Mouse (Mus musculus) testis, postnatal 10 days (tissue): ENCODE data around the gene Ano6.

Experiments used
- DNase-seq: peaks from one replicate; pipeline ENCODE4 v3.0.0; 2021; ENCODE audit warnings: low spot score

The Ano6 gene

GRCm38 (mm10) chr15:95827465-95827971, 36.9 kb downstream of the Ano6 start:
- DNase-seq, result no peak

DNA sequence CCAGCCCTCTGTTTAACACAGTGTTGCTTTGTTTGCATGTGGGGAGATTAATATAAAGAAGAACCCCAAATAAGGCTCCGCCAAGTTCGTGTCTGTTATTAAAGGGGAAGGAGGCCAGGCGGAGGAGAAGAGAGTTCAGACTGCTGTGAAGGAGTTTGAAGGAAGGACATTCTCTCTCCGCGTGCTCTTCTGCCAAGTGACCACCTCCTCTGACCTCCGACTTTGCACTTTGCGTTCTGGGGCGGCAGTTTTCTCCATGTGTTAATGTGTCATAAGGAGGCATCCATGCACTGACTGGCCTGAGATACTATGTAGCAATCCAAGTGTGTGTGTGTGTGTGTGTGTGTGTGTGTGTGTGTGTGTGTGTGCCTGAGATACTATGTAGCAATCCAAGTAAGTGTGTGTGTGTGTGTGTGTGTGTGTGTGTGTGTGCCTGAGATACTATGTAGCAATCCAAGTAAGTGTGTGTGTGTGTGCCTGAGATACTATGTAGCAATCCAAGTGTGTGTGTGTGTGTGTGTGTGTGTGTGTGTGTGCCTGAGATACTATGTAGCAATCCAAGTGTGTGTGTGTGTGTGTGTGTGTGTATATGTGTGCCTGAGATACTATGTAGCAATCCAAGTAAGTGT, 37.5 kb downstream of the Ano6 start:
- DNase-seq, result peak; percentile 55

GRCm38 (mm10) chr15:95828647-95829254, 38.1 kb downstream of the Ano6 start:
- DNase-seq, result no peak

DNA sequence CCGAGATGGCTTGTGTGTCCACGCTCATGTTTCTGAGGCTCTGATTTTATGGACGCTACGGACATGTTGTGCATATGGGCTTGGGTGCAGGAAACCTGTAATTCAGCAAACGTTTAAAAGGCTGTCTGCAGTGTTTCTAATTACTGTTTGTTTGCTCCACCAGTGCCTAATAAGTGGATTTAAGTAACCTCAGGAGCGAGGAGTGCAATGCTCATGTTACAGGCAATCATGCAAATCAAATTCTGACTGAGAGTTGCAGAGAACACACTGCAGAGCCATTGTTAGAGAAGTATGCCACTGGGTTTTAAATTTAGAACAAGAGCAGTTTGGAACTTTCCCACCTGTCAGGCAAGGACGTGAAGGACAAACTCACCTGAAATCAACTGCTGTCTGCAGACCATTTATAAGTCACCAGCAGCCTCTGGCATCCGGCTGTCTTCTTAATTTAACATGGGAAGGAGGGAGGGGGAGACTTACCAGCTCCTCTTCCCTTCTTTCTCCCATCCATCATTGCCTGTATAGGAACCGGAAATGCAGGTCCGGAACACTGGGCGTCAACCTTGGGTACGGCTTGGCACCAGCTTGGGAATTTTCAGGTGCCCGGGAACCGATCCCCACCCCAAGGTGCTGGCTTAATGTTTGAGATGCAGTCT, 39.0 kb downstream of the Ano6 start:
- DNase-seq, result no peak

GRCm38 (mm10) chr15:95830206-95830560, 39.5 kb downstream of the Ano6 start:
- DNase-seq, result no peak

DNA sequence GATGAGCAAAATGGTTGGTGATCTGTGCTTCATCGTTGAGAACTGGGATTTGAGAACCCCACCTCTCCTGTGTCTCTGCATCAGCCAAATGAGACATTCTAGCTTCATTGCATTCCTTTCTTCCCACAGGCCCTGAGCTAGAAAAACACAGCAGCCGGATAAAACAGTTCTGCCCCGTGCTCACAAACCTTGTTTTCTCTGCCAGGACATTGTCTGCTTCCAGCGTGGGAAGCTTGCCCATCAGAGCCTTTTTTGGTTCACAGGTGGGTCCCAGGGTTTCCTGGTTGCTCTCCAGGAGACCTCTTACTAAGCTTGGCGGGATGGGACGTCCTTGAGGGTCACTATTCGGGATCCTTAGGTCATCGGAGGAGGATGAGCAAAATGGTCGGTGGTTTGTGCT, 42.6 kb downstream of the Ano6 start:
- DNase-seq, result no peak

DNA sequence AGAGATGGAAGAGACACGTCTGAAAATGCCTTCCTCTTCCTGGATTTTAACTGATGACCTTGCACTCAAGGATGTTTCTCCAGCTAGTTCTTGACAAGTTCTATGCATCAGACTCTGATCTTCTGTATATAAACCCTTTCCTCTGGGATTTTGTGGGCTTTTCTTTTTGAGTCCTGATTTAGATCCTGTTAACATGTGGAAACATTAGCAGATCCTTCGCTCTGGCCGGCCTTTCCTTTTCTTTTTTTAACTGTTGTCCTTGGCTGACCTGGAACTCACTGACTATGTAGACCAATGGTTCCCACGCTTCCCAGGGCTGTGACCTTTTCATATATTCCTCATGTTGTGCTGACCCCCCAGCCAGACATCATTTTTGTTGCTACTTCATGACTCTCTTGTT, 45.4 kb downstream of the Ano6 start:
- DNase-seq, result no peak

GRCm38 (mm10) chr15:95836646-95837434, 46.2 kb downstream of the Ano6 start:
- DNase-seq, result no peak

DNA sequence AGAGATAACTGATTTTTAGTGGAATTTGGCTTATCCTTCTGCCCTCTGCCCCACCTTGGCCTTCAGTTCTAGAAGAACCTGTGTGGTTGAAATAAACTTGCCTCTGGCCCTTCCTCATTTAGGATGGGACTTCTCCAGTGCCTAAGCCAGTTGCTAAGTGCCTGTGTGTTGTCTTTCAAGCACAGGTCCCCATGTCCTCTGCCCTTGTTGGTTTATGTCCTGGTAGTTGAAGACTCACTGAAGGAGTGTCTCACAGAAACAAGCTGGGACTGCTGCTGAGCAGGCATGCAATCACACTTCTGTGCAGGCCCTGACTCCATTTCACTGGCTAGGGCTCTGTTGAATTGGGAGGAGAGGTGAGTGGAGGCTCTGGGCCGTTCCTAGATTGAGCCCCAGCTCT, 46.9 kb downstream of the Ano6 start:
- no peak for DNase-seq

DNA sequence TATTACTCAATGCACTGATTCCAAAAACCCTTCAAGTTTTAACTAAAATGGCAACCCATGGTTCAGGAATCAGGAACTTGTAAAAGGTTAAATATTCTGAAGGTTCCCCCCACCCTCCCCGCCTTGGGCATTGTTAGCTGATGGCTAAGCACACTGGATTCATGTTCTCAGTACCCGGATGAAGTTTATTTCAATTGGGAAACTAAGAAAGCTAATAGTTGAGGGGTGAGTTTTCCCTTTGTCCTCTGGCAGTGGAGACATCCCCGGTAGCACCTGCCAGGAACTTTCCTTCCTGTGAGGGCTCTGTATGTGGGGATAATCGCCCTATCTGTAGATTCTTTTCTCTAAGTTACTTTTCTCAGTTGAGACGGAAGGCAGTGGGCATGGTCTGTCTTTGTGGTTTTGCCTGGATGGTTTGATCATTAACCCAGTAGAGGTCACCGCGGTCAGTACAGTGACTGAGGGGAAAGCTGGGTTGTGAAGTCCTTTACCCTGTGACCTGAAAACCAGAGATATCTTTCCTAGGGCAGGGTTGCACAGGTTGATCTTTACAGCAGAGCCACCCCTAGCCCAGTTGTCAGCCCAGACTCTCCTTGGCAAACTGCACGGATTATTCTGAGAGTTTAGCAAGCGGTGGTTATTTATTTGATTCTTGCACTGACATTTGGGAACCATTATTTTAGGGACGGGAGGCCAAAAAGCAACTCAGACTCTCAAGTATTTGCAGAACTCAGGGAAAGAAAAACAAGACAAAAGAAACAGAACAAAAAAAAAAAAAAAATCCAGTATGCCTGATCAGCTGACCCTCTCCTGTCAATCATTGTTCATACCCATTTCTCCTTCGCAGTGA, 47.8 kb downstream of the Ano6 start:
- DNase-seq, result no peak

- no peak for DNase-seq
These were observed 49.1 kb downstream of the Ano6 start for GRCm38 (mm10) chr15:95839789-95840188.

DNA sequence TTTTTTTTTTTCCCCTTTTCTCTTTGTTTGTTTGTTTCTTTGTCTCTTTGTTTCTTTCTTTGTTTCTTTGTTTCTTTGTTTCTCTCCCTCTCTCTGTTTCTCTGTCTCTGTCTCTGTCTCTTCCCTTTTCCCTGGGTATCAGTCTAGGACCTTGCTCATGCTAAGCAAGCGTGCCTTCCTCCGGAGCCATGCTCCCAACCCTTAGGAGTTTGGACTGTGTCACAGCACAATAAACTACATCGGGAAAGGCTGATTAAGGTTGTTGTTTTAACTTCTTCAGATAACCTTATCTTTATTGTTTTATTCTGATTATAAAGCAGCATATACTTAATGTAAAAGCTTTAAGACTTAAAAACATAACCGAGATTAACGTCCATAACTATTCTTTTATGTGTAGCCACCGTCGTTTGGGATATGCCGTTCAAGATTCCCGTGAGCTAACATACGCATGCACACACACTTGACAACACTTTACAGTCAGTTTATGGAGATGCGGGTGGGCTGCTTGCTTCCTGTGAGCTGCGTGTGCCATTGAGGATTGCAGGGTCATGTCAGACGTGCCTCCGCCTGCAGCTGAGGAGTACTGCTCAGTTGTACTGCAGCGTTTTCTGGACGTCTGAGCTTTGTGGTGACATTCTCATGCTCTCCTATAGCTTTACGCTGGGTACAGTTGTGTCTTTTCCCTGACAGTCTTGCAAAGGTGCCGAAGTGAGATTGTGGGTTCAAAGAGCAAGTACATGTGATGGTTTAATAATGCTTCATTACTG, 52.7 kb downstream of the Ano6 start:
- DNase-seq, result no peak

- no peak for DNase-seq
These were observed 53.8 kb downstream of the Ano6 start for GRCm38 (mm10) chr15:95844412-95844811.

- no peak for DNase-seq
These were observed 55.5 kb downstream of the Ano6 start for GRCm38 (mm10) chr15:95846102-95846501.

DNA sequence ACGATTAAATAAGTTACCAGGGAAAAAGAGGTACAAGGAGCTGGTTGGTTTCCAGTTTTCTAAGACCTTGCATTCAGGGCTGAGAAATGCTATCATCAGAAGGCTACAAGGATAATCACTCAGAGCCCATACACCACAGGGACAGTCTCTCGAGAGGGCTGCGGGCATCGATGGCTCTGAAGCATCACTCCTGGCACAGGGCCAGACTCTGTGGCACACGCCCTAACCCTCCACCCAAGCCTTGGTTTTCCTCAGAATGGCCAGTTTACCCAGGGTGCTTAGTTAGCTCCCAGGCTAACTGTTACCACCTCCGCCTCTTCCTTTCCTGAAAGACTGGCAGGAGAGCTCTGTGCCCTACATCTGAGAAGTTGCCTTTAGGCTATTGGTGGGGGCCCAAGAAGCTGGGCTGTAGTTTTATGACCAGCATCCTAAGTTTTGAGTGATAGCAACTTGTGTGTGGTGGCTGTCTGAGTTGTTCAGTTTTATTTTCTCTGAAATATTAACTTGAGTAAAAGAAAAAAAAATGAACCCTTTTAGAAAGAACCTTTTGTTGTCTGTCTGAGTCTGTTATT, 57.9 kb downstream of the Ano6 start:
- peak; percentile 58 for DNase-seq

- DNase-seq, result no peak
These were observed 59.1 kb downstream of the Ano6 start for GRCm38 (mm10) chr15:95849513-95850411.

GRCm38 (mm10) chr15:95850546-95850945, 59.9 kb downstream of the Ano6 start:
- DNase-seq, result no peak

GRCm38 (mm10) chr15:95855051-95855844, 64.6 kb downstream of the Ano6 start:
- no peak for DNase-seq

- DNase-seq, result no peak
These were observed 65.3 kb downstream of the Ano6 start for GRCm38 (mm10) chr15:95855953-95856352.
